Mouse (Mus musculus) lung, postnatal 0 days (tissue): ENCODE measurements around the gene 1700123L14Rik. TPM values are rescaled to one million over a fixed set of nuclear protein-coding genes. Genes with fewer than 3 reads are reported as not detected.
"Not testable (repeated sequence)": the region's sequence is repeated elsewhere in the genome, so short reads cannot be mapped to it uniquely, and the experiment has no call there.

Experiments
- ATAC-seq: fragments of 200-750 bp; cut with Nextera tagmentation; 2 replicates; pipeline ENCODE4 v1.8.0; 2017; ENCODE audit warnings: moderate library complexity
- DNase-seq: peaks from one replicate; pipeline ENCODE4 v3.0.0-alpha.2; 2016; ENCODE audit warnings: low spot score
- H3K27ac ChIP-seq: fragments of 300-500 bp; sonication (generic); 2 replicates; pipeline ENCODE4 v1.5.1; 2014; ENCODE audit warnings: antibody characterized with exemption, mild to moderate bottlenecking, low read length, mixed read lengths
- H3K27me3 ChIP-seq: fragments of 300-500 bp; sonication (generic); replicated peaks from 2 replicates; pipeline ENCODE4 v1.6.1; 2014; ENCODE audit warnings: low read length, mixed read lengths; ENCODE audit not compliant: insufficient read depth
- H3K36me3 ChIP-seq: fragments of 300-500 bp; sonication (generic); 2 replicates; pipeline ENCODE4 v1.6.1; 2014; ENCODE audit warnings: low read length, mixed read lengths; ENCODE audit not compliant: insufficient read depth
- H3K4me1 ChIP-seq: fragments of 300-500 bp; sonication (generic); 2 replicates; pipeline ENCODE4 v1.6.1; 2014; ENCODE audit warnings: antibody characterized with exemption, low read depth, low read length, mixed read lengths; ENCODE audit not compliant: insufficient read depth
- H3K4me2 ChIP-seq: fragments of 300-500 bp; sonication (generic); replicated peaks from 2 replicates; pipeline ENCODE4 v1.6.1; 2014; ENCODE audit warnings: low read depth, mild to moderate bottlenecking, low read length, moderate library complexity, mixed read lengths
- H3K4me3 ChIP-seq: fragments of 300-500 bp; sonication (generic); 2 replicates; pipeline ENCODE4 v1.5.1; 2014; ENCODE audit warnings: low read depth, low read length
- H3K9ac ChIP-seq: fragments of 300-500 bp; sonication (generic); replicated peaks from 2 replicates; pipeline ENCODE4 v1.6.1; 2014; ENCODE audit warnings: low read depth, mild to moderate bottlenecking
- H3K9me3 ChIP-seq: fragments of 300-500 bp; sonication (generic); 2 replicates; pipeline ENCODE4 v1.6.1; 2016; ENCODE audit warnings: low read length, mixed read lengths
- CTCF ChIP-seq: IDR thresholded peaks from 2 replicates; pipeline ENCODE4 v1.5.1; 2016; ENCODE audit warnings: antibody characterized with exemption, mild to moderate bottlenecking
- EP300 ChIP-seq: IDR thresholded peaks from 2 replicates; pipeline ENCODE4 v1.6.1; 2016; ENCODE audit warnings: antibody characterized with exemption, mild to moderate bottlenecking, control low read depth
- WGBS: fragments of 180-500 bp; shearing (Covaris S2); extraction: QIAGEN DNeasy Blood & Tissue Kit; methylation state at CpG from one replicate; pipeline ENCODE4 v1.1.7; 2014; 5-methylcytosine and 5-hydroxymethylcytosine counted together
- polyA plus RNA-seq: library from polyadenylated mRNA; unstranded; fragments of >200 nt; fragmentation: Nextera tagmentation; extraction: Ambion mirVana; gene quantifications from 2 replicates; pipeline ENCODE4 v1.2.1, GENCODE M21; 2015

The 1700123L14Rik gene
- not detected in 2 replicates for polyA plus RNA-seq

DNA sequence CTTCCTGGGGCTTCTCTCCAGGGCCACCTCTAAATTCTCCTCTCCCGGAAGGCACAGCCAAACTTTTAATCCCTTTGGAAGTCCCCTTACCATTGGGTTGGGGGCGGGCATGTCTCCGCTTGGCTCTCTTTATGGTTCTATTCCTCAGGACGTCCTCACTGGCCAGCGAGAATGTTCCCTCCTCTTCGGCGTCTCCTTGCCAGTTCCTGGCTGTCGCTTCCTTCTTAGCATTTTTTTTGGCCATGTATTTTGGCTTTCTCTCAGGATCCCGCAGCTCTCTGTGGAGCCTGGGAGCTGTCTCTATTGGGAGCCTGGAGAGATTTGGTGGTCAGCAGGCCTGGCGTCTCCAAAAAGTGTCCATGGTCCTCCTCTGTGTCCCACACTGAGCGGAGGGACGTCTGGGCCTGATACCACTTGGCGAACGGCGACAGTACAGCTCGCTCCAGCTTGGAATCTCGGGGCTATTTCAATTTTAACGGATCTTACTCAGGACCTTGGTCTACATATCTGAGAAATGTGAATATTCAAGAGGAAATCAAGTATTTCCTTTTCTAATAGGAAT is at the start of gene 1700123L14Rik:
1700123L14Rik (minus strand) TSS at position 426 of the 562 bp plus-strand sequence.
- TF ChIP-seq EP300 (no peak), CTCF (no peak)
- 76% methylated on average over 18 of the region's 18 CpGs for WGBS
- no peak for ATAC-seq
- no peak for DNase-seq
- H3K4me3 ChIP-seq = no peak within 1 kb of the TSS
- H3K36me3 ChIP-seq = no peaks in the 10 kb centered on the region
- no peaks in the 10 kb centered on the region for H3K9me3 ChIP-seq
- H3K9ac ChIP-seq = no peak within 1 kb of the TSS
- no peak within 1 kb of the TSS for H3K27ac ChIP-seq
- H3K4me1 ChIP-seq = no peaks in the 10 kb centered on the region
- no peak within 1 kb of the TSS for H3K4me2 ChIP-seq
- H3K27me3 ChIP-seq = no peaks in the 10 kb centered on the region

DNA sequence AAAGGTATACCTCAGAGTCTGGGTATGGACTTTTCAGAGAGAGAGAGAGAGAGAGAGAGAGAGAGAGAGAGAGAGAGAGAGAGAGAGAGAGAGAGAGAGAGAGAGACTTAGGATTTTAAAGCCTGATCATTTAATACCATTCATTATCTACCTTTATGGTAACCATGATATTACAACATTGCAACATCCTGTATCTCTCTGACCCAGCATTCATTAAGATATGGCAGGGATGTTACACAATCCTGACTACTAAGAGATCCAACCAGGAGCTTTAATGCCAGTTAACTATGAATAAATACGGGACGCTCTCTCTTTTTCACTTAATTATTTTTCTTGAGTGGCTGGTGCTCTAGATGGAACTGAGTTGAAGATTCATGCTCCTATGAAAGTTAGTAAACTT is 39.4 kb upstream of the 1700123L14Rik start:
- H3K4me2 ChIP-seq = no peak overlapping the region
- TF ChIP-seq EP300 (no peak), CTCF (no peak)
- 90% methylated on average over 2 of the region's 2 CpGs for WGBS

DNA sequence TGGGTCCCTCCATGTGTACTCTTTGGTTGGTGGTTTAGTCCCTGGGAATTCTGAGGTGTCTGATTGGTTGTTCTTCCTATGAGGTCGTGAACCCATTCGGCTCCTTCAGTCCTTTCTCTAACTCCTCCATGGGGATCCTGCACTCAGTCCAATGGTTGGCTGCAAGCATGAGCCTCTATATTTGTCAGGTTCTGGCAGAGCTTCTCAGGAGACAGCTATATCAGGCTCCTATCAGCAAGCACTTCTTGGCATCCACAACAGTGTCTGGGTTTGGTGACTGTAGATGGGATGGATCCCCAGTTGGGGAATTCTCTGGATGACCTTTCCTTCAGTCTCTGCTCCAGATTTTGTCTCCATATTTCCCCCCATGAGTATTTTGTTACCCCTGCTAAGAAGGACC is 32.9 kb upstream of the 1700123L14Rik start:
- not testable (repeated sequence) for H3K27me3 ChIP-seq, H3K4me1 ChIP-seq, H3K9me3 ChIP-seq, H3K36me3 ChIP-seq, H3K4me3 ChIP-seq, DNase-seq, H3K27ac ChIP-seq, H3K9ac ChIP-seq, H3K4me2 ChIP-seq, ATAC-seq
- 83% methylated on average over 2 of the region's 2 CpGs for WGBS

More for the DNA sequence above, 39.4 kb upstream of the 1700123L14Rik start:
- H3K27me3 ChIP-seq = no peaks in the 10 kb centered on the region
- H3K27ac ChIP-seq = no peak overlapping the region
- no peak overlapping the region for H3K9ac ChIP-seq
- ATAC-seq (no peak), DNase-seq (no peak)
- H3K36me3 ChIP-seq = no peaks in the 10 kb centered on the region
- H3K4me3 ChIP-seq = no peak overlapping the region
- H3K4me1 ChIP-seq = no peaks in the 10 kb centered on the region
- no peaks in the 10 kb centered on the region for H3K9me3 ChIP-seq

DNA sequence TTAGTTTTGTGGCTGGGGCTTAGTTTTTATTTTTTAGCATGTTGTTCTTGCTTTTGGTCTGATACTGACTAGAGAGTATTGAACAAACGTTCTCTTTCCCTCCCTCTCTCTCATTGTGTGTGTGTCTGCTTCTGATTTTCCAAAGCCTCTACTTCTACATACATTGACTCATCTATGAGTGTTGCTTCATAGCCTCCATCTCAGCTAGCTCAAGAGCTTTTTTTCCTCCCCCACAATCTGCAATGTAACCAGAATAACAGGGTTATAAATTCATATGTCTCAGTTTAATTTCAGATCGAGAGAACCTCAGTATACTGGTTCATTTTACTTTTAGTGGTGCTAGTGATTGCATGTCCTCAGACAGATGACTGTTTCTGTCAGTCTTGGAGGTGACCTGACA is 20.5 kb upstream of the 1700123L14Rik start:
- 68% methylated on average over 2 of the region's 2 CpGs for WGBS

DNA sequence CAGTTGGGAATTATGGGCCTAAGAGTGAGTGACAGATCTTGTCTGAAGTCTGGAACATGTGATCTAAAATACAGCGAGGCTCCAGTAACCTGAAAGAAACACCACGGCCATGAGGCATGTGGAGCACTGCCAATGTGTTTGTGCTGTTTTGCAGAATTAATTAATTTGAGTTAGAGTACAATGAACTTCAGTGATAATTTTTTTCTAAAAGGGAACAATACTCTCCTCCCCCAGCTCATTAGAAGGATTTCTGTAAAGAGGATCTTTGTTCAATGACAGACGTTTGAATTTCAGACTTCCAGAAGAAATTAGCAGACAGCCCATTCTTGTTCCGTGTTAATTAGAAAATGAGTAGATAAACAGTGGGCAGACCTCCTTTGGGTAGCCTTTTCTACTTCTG is 17.3 kb upstream of the 1700123L14Rik start:
- Histone ChIP-seq H3K36me3 (no peaks in the 10 kb centered on the region), H3K27me3 (no peaks in the 10 kb centered on the region), H3K4me3 (no peak overlapping the region), H3K9ac (no peak overlapping the region), H3K4me2 (no peak overlapping the region), H3K9me3 (no peaks in the 10 kb centered on the region), H3K27ac (no peak overlapping the region), H3K4me1 (no peaks in the 10 kb centered on the region)
- no peak for ATAC-seq
- TF ChIP-seq CTCF (no peak), EP300 (no peak)
- DNase-seq = no peak
- 71% methylated on average over 4 of the region's 4 CpGs for WGBS

More for the DNA sequence above, 20.5 kb upstream of the 1700123L14Rik start:
- no peak overlapping the region for H3K4me2 ChIP-seq
- no peaks in the 10 kb centered on the region for H3K4me1 ChIP-seq
- H3K36me3 ChIP-seq = no peaks in the 10 kb centered on the region
- H3K4me3 ChIP-seq = no peak overlapping the region
- DNase-seq = no peak
- H3K27ac ChIP-seq = no peak overlapping the region
- no peak overlapping the region for H3K9ac ChIP-seq
- H3K27me3 ChIP-seq = no peaks in the 10 kb centered on the region
- no peaks in the 10 kb centered on the region for H3K9me3 ChIP-seq
- ATAC-seq = no peak
- no peak for TF ChIP-seq CTCF
- no peak for TF ChIP-seq EP300

DNA sequence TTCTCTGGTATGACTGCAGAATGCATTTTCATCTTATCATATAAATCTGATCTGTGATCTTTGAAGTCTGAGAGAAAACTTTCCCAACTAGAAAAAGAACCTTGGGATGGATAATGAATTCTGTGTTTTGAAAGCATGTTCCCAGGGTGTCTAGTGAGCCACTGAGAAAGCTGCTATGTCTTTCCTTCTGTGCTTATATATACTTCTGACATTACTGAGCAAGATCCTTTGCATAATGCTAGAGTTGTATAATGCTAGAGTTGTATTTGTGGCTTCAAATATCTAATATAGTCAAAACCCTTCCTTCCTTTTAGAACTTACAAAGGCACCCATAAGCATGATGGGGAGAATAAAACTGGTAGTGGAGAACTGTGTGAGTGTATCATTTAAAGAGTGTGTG is 12.5 kb upstream of the 1700123L14Rik start:
- Histone ChIP-seq H3K9ac (no peak overlapping the region), H3K27me3 (no peaks in the 10 kb centered on the region), H3K9me3 (no peaks in the 10 kb centered on the region), H3K27ac (no peak overlapping the region), H3K4me1 (no peaks in the 10 kb centered on the region), H3K36me3 (no peaks in the 10 kb centered on the region), H3K4me3 (no peak overlapping the region), H3K4me2 (no peak overlapping the region)
- TF ChIP-seq EP300 (no peak), CTCF (no peak)
- DNase-seq (no peak), ATAC-seq (no peak)

DNA sequence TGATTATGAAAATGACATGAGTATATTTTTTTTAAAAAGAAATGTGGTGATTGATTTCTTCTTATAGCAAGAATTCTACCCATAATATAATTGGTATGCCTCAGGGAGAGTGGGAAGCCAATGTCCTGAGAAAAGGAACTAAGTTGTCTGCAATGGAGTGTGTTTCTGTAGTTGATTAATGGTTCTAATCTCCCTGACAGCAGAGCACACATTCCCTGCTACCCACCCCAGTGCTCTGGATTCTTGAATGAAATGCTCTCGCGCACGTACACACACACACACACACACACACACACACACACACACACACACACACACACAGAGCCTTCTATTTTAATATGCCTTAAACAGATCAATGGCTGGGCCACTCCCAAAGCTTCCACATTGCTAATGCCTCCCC is 7.6 kb upstream of the 1700123L14Rik start:
- DNase-seq (no peak), ATAC-seq (no peak)
- H3K4me1 ChIP-seq = no peaks in the 10 kb centered on the region
- no peaks in the 10 kb centered on the region for H3K9me3 ChIP-seq
- no peak overlapping the region for H3K27ac ChIP-seq
- no peak overlapping the region for H3K9ac ChIP-seq
- TF ChIP-seq CTCF (no peak), EP300 (no peak)
- H3K27me3 ChIP-seq = no peaks in the 10 kb centered on the region
- H3K4me3 ChIP-seq = no peak overlapping the region
- no peak overlapping the region for H3K4me2 ChIP-seq
- 74% methylated on average over 3 of the region's 3 CpGs for WGBS
- no peaks in the 10 kb centered on the region for H3K36me3 ChIP-seq
